Mouse (Mus musculus) adrenal gland, postnatal 14 days (tissue): ENCODE data around the gene A1cf. TPM values are rescaled to one million over a fixed set of nuclear protein-coding genes. Genes with fewer than 3 reads are reported as not detected.

Experiments
- DNase-seq: peaks from one replicate; pipeline ENCODE4 v3.0.0; 2021; ENCODE audit warnings: mixed read lengths
- total RNA-seq: library from RNA; stranded (reverse); gene quantifications from 2 replicates; pipeline ENCODE4 v1.2.3, GENCODE M21; 2021

The A1cf gene
- total RNA-seq, 1 experiment from 2014 or later, result 11.8 TPM

DNA sequence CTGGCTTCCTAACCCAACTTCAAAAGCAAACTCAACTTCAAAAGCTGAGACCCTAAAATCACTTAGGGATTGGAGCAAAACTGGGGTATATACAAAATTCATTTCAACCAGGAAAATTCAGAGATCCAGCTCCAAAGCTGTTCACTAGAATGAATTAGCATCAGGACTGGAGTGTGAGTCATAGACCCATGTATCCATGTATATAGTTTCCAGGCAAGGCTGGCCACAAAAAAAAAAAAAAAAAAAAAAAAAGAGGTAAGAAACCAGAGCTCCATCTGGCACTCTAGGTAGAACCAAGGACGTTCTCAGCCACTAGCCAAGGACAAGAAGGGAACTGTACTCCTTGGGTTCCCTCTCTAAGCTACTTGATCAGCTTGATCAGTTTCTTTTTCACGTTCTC lies 85.2 kb downstream of the A1cf start:
- no peak for DNase-seq

GRCm38 (mm10) chr19:31954267-31954666 lies 85.7 kb downstream of the A1cf start:
- DNase-seq, result no peak

- DNase-seq, result no peak
Observed at GRCm38 (mm10) chr19:31954696-31955095, 86.1 kb downstream of the A1cf start.

DNA sequence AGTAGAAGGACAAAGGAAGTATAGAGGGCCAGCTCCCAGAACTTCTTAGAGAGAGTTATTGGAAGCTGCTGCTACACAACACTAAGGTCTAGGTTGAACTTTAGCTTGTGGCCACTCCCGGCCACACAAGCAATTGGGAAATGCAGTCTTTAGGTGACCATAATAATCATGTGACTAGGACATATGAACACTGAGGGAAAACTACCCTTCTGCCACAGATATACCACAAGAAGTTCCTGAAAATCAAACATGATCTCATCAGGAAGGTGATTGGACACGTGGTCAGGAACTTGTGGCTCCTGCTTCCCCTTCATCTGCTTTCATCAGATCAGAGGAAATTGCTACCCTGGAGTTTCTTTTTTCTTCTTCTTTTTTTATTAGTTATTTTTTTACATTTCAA lies 87.8 kb downstream of the A1cf start:
- no peak for DNase-seq

GRCm38 (mm10) chr19:31960434-31960833 lies 91.9 kb downstream of the A1cf start:
- DNase-seq, result no peak

- no peak for DNase-seq
Observed at GRCm38 (mm10) chr19:31963147-31963546, 94.6 kb downstream of the A1cf start.

- no peak for DNase-seq
Observed at GRCm38 (mm10) chr19:31967933-31968532, 99.5 kb downstream of the A1cf start.

DNA sequence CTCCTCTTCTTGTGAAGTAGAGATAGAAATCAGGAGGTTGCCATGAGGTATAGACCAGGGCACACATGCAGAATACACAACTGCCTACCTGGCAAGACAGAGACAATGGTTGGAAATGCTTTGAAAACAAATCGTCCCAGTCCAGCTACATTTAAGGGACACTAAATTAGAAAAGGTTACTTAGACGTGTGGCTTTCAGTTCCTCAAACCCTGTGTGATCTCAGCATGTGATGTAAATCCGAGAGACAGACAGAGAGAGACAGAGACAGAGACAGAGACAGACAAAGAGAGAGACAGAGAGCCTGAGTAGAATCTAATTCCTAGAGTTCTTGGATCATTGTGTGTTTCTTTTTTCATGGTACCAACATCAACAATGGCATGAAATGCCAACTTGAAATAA lies 102.8 kb downstream of the A1cf start:
- no peak for DNase-seq

GRCm38 (mm10) chr19:31971998-31972397 lies 103.4 kb downstream of the A1cf start:
- DNase-seq, result peak; percentile 89

DNA sequence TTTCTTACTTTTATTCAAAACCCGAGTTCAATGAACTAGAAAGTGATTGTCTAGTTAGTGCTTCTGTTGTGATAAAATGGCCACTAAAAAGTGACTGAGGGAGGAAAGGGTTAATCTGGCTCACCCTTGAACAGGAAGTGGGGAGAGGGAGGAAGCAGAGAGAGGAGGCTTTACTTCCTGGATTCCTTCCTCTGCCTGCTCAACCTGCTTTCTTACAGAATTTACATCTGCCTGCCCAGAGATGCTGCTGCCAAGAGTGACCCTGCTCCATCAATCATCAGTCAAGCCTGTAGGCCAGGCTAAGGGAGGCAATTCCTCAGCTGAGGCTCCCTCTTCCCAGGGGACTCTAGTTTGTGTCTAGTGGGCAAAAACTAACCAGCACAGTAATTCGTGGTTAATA lies 107.3 kb downstream of the A1cf start:
- DNase-seq, result no peak

- no peak for DNase-seq
Observed at GRCm38 (mm10) chr19:31991057-31991456, 122.5 kb downstream of the A1cf start.

DNA sequence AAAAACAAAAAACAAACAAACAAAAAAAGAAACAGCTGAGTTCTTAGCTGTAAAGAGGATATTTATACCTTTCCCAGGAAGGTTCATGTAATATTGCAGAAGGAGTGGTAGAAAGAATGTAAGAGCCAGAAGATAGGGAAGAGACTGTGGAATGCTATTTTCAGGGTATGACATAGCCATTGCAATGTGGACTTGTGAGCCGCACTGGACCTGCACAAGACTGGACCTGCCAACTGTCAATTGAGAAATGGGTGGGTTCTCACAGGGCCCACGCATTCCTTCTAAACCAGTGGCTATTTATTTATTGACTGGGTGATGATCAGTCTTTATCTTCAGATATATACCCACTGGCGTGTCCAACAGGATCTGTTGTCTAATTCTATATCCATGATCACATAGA lies 128.4 kb downstream of the A1cf start:
- no peak for DNase-seq

Other genes starting within 250 kb of the A1cf start
- gene Prkg1, start 103.7 kb upstream of the A1cf start, total RNA-seq, result 8.0 and 8.8 TPM in 2 replicates
- 17.8 and 20.2 TPM in 2 replicates for gene Asah2, start 239.4 kb downstream of the A1cf start, total RNA-seq